Mouse (Mus musculus) lung, adult 18-20 months (tissue): ENCODE data around the gene Rnf208.
"Not testable (repeated sequence)": the region's sequence is repeated elsewhere in the genome, so short reads cannot be mapped to it uniquely, and the experiment has no call there.

Experiments used
- DNase-seq, 2 experiments: peaks; one replicate each; pipeline ENCODE4 v3.0.0; 2022; ENCODE audit warnings: mixed read lengths in 2 of 2

The Rnf208 gene

DNA sequence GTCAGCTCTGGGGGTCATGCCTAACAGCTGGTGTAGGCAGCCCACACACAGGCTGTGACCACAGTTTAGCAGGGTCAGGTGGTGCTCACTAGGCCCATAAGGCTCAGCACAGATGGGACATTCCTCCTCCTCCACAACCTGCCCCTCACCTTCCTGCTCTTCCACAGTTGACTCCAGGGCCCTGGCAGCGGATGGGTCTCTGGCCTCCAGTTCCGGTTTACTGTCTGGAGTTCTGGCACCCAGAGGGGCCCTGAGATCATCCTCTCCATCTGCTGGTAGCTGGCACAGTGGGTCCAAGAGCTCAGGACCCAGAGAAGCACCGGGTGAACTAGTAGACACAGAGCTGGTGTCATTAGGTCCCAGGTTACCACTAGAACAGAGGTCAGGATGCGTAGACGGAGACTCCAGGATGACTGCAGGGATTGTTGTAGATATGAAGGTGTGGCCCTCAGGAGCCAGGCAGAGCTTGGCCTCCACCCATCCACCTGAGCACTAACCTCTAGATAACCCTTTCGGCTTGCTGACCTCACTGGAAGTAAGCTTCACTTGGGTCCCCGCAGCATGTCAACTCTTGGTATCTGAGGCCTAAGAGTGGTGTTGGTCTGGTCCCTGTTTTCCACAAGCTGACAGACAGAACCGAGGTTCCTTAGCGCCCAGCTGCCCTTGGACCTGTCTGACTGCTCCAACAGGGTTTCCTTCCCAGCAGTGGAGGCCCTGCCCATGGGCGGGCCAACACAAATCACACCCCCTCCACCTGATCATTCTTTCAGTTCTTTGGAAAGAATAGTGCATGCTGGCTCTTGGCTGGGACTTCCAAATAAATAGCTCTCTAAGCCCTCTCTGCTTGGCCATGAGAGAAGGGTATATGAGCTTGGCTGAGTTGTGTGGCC is 4.4 kb downstream of the Rnf208 start, which contains the start of gene AL732309.1:
AL732309.1 (minus strand) TSS at position 681 of the 890 bp plus-strand sequence.
- DNase-seq = peak; percentile 42 to 69

DNA sequence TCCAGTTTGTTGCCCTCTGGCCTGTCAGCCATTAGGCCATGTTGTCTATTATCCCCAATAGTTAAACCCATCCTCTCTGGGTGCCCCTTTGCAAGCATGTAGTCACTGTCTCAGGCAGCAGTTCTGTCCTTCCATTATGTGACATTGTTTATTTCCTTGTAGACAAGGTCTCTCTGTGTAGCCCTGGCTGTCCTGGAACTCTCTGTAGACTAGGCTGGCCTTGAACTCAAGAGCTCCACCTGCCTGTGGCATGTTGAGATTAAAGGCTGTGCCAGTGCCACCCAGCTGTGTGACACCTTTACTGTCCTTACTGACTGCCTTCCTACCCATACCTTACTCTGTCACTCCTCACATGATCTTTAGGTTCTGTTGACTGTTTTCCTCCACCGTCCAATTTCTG is 10.3 kb downstream of the Rnf208 start:
- peak in 1 of 2 experiments; percentile 27 for DNase-seq

DNA sequence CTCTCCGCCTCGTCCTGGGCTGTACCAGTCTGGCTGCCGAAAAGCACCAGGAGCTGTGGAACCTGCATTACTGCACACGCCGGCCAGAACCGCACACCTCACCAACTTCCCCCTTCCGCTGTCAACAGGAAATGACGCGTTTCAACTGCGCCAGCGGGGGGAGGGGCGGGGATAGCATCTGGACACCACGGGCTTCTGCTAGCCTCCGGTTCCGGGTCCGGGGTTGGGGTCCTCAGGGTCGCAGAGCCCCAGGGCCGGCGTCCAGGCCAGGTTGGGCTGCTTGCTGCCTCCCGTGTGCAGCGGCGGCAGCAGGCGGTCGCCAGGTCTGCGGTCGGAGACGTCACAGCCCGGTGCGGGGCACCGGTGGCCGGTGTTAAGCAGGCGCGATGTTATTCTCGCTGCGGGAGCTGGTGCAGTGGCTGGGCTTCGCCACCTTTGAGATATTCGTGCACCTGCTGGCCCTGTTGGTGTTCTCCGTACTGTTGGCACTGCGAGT is 13.3 kb downstream of the Rnf208 start, which contains the start of gene Tmem203:
Tmem203 (plus strand) TSS at position 156 of the 496 bp plus-strand sequence.
- DNase-seq = peak; percentile 84 to 88

DNA sequence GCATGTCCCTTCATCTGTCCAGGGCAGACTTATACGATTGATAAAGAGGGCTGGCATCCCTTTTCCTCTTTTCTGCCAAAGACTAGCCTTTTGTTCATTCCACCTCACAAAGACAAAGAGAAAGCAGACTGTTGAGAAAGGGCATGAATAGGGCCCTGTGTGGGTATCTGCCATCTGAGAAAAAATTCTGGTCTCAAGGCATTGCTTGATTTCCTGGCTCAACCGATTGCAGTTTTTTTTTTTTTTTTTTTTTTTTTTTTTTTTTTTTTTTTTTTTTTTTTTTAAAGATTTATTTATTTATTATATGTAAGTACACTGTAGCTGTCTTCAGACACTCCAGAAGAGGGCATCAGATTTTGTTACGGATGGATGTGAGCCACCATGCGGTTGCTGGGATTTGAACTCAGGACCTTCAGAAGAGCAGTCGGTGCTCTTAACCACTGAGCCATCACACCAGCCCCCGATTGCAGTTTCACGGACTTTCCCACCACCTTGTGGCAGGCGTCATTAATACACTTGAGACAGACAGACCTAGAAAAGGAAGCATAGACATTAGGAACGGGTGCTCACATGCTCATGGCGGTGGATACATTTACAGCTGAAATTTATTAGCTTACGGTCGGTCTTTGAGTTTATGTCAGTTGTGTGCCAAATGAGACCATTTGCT is 14.5 kb downstream of the Rnf208 start:
- DNase-seq = peak; percentile 37 to 47

DNA sequence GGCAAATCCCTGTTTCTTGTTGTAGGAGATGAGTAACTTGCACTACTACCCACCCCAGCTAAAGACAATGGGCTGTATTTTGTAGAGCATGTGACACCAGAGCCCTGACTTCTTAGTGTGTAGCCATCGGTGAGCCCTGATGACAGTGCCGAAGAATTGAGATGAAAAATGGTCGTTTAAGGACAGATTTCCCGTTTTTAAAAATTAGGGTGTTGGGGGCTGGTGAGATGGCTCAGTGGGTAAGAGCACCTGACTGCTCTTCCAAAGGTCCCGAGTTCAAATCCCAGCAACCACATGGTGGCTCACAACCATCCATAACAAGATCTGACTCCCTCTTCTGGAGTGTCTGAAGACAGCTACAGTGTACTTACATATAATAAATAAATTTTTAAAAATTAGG is 15.2 kb downstream of the Rnf208 start:
- not testable (repeated sequence) for DNase-seq

DNA sequence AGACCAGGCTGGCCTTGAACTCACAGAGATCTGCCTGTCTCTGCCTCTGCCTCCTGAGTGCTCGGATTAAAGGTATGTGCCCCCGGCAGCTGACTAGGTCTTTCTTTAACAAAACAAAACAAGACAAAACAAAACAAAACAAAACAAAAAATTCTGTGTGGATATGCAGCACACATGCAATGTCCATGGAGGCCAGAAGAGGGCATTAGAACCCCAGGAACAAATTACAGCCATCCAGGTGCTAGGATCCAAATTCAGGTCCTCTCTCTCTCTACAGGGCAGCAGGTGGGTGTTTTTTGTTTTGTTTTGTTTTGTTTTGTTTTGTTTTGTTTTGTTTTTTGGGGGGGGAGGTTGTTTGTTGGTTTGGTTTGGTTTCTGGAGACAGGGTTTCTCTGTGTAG is 16.8 kb downstream of the Rnf208 start:
- DNase-seq = no peak

DNA sequence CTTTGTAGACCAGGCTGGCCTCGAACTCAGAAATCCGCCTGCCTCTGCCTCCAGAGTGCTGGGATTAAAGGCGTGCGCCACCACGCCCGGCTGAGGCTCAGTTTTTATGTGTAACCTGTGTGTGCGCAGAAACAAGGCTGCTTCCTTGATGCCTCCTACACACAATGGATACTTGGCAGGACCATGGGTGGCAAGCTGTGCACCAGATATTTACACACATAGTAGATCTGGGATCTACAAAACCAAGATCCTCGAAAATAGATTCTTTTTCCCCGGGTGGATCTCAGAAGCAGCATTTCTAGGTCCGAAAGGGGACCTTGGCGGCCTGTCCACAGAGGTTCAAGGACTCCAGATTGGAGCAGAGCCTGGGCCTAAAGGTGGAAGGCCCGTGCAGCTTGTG is 19.8 kb downstream of the Rnf208 start:
- no peak for DNase-seq

DNA sequence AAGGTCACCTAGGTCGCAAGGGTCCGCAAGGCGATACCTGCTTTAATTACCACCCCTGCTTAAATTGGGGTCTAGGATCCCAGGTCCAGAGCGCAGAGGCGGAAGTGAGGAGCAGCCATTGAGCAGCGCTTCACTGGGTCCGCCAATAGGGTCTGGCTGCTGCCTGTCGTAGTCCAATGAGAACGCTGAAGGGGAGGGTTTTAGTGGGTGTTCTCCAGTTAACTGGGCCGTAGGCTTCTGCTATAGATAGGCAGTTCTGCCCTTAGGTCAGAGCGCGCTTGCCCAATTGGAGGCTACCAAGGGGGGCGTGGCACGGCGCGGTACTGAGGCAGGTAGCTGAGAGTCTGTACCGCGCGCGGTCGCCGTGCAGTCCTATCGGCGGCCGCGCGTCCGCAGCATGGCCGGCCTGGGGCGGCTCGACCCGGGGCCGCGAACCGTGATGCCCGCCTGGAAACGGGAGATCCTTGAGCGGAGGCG is 20.3 kb downstream of the Rnf208 start, which contains the start of gene Tprn:
Tprn (plus strand) TSS at position 328 of the 477 bp plus-strand sequence.
- peak; percentile 96 to 98 for DNase-seq

DNA sequence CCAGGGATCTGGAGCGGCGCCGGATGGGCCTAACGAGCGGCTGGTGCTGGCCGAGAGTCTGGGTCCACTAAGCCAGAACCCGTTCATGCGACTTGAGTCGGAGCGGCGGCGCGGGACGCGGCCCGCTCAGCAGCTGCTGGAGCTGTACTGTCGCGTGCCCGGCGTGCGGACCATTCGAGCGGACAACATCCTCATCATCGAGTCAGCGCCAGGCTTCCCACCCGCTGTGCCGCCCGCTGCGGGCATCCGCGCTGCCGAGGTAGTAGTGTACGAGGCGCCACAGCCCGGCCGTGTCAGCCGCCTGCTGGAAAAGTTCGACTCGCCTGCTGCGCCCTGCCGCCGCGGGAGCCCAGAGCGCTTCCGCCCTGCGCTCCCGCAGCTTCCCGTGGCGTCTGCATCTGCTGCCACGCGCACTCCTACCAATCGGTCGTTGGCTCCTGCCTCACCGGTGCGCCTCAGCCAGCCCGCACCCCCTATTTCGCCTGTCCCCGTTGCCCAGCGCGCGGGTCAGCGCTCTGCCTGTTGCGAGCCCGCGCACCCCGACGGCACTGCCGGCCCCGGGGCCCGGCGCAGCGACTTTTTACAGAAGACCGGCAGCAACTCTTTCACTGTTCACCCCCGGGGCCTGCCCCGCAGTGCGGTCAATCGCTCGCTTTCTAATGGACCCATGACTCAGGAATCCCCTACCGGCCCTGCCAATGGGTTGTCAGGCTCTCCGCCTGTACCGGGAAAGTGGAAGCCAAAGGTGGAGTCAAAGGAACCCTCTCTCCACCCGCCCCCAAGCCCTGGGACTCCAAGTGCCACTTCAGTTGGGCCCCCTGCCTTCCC is 21.0 kb downstream of the Rnf208 start:
- peak in 1 of 2 experiments; percentile 33 for DNase-seq

DNA sequence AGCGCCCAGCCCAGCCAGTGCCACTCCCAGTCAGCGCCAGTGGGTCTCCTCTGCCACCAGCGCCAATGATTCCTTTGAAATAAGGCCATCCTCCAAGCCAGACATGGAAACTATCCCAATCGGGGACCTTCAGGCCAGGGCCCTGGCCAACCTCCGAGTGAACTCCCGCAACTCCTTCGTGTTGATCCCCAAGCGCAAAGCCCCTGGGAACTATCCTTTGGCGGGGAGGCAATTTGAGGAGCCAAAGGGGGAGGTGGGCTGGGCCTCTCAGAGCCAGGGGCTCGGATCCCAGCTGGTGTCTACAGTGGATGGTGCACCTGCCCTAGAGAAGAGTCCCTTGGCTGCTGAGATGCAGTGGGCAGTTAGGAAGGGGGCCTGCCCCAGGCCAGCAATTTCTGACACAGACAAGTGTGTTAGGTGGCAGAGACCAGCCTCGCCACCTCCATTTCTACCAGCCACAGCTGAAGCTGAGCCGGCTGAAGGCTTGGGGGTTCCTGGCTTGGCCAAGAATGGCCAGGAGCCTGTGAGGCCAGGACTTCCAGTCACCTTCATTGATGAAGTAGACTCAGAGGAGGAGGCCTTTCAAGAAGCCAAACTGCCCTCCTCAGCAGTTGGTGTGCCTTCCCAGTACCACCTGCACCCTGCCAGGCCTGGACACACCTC is 21.7 kb downstream of the Rnf208 start:
- no peak for DNase-seq

DNA sequence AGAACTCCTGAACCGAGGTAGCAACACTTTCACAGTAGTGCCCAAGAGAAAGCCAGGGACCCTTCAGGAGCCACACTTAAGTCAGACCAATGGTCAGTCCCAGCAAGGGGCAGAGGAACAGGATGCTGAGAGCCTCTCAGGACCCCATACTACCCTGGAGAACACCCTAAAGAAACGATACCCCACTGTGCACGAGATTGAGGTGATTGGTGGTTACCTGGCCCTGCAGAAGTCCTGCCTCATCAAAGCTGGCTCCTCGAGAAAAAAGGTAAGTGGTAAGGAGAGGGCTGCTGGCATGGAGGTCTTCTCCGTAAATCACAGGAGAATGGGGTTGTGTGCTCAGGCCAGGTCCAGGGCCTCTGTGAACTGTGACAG is 22.2 kb downstream of the Rnf208 start:
- no peak for DNase-seq

DNA sequence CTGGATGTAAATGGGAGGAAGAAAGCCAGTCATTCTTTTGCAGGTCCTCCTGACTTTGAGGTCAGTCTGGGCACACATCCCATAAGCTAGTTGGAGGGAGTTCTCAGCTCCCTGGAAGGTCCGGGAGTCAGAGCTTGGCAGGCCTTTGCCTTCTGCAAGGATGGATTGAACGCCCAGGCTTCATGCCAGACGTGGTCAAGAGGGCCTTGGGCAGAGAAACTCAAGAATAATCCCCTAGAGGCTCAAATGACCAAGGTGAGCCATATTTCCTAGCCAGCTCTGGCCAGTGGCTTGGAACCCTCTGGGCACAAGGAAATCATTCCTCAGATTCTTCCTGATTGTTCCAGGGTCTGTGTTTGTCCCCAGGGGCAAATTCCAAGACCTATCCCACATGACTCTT is 22.8 kb downstream of the Rnf208 start:
- no peak for DNase-seq

DNA sequence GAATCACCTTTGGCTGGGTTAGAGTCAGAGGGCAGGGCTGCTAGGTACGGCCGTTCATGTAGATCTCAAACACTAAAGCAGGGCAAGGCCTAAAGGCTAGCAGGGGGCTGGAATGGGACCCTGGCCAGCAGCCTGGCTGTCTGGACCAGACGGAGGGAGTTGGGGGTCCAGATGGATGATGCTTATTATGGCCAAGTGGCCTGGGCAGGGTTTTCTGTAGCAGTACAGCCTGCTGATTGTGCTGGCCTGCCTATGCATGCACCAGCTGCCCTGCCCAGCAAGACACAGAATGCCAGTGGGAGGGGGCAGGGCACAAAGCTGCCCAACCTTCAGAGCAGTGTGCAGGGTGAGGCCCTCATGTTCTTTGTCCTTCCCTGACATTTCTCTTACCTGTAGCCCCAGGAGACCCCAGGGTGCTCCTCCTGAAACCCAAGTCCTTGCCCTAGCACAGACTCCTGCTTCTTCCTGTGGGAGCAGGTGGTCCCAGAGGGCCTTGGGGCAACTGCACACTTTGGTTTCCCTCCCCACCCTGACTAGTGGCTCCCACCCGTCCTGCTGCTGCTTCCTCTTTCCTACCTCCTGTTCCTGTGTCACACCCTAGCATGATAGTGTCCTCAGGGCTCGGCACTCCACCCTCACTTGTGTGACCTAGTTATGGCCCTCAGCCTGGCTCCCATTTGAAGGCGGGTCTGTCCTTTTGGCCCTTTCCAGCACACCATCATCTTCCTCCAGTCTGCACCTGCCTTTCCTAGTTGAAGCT is 24.0 kb downstream of the Rnf208 start:
- DNase-seq = peak; percentile 45 to 50

DNA sequence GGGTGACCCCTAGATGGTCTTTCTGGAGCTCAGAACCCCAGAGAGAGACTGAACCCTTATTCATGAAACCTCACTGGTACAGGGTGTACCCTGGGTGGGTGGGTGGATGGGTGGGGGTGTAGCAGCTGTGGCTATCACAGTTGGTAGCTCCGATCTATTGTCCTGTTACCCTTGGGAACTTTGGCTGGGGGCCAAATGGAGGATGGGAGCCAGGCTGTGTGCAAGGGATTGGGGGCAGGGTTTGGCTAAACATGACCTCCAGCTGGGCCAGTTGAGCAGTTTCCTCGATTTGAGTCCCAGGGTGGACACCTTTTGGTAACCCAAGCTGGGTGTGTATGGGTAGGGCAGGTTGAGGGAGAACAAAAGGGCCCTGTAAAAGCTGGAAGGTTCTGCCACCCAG is 24.7 kb downstream of the Rnf208 start:
- DNase-seq = peak in 1 of 2 experiments; percentile 71

DNA sequence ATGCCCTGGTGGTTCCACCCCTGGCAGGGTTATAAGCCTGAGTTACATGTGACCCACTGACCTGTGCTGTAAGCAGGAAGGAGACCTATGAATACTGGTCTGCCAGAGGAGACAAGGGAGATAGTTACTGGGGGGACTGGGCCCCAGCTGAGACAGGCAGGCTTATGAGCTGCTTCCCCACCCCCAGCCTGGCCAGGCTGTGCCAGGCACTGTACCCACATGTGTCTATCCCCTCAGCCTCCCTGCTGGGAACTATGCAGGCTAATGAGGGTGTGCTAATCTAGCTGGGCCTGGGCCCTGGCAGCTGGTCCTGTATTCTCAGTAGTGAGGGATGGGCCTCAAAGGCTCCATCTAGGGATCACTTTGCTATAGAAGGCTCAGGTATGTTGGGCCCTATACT is 25.2 kb downstream of the Rnf208 start:
- DNase-seq = no peak

DNA sequence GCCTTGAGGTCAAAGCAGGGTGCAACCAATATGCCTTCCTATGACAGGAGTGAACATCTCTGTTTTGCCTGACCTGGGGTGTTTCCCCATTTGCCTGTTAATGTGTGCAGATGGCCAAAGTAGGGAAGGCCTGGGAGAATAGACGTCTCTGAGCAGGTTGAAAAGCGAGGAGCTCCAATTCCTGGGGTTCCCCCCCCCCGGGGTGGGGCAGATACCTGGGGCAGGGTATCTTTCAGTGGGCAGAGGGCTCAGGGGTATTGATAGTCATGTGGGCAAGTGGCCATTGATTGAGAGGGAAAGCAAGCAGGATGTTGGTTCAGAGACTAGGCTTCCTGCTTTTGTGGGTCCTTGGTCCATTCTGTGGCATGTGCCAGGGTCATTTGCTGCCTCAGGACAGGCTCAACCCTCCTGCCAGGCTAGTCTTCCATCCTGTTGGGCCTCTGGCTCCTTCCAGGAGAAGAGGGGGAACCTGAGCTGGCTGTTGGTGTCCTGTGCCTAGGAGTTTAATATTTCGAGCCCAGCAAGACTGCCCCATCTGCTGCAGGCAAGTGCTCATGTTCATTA is 25.8 kb downstream of the Rnf208 start:
- no peak for DNase-seq

DNA sequence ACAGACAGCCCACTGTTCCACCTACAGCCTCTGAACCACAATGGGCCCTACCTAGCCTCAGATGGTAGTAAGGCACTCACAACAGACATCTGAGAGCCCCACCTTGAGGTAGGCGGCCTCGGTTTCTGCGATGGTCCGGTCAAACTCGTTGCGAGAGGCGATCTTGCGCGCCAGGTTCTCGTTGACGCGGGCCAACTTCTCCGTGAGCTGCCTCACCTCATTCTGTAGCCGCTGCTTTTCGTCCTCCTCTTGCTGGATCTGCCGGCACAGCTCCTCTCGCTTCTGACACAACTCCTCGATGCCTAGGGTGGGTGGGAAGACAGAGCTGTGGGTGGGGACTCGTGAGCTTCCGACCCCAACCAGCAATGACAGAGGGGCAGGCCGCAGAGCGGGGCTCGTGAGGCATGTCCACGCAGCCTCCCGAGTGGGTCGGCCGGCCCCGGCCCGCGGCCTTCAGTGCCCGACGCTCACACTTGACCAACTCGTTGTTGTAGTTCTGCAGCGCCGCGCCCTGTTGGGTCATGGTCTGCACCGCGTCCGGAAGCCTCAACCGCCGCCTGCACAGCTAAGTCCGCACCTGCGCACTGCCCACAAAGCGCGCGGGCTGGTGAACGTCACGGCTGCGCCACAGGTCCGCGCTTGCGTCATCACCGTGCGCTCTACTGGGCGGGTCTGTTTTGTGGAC is 29.9 kb downstream of the Rnf208 start, which contains the start of the genes Ssna1 and Anapc2:
Ssna1 (minus strand) TSS at position 612 of the 685 bp plus-strand sequence.
Anapc2 (plus strand) TSS at position 652 of the 685 bp plus-strand sequence.
- DNase-seq = peak; percentile 97 to 98

DNA sequence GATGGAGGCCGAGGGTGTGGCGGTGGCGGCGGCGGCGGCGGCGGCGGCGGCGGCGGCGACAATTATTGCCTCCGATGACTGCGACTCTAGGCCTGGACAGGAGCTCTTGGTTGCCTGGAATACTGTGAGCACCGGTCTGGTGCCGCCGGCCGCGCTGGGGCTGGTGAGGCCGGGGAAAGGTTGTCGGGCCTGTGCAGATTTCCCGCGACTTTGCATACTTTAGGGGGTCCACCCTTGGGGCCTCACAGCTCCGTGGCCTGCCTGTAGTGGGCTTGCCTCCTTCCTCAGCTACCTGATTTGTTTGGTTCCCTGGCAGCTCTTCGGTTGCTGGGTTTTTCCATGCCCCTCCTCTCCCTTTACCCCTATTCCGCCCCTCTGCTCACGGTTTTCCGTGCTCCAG is 30.5 kb downstream of the Rnf208 start:
- DNase-seq = no peak

DNA sequence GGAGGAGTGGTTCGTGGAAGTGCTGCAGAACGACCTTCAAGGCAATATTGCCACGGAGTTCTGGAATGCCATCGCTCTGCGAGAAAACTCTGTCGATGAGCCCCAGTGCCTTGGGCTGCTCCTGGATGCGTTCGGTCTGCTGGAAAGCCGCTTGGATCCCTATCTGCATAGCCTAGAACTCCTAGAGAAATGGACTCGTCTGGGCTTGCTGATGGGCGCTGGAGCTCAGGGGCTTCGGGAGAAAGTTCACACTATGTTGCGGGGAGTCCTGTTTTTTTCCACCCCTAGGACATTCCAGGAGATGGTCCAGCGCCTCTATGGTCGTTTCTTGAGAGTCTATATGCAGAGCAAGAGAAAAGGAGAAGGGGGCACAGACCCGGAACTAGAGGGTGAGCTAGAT is 31.0 kb downstream of the Rnf208 start:
- DNase-seq = no peak
